Mouse (Mus musculus) thymus, postnatal 25 days (tissue): ENCODE results near the gene Osbpl5.
A peak's percentile ranks its signal among the peaks of the same experiment; 100 is the strongest.
"Not testable (repeated sequence)": the region's sequence is repeated elsewhere in the genome, so short reads cannot be mapped to it uniquely, and the experiment has no call there.

Source experiments
- DNase-seq: peaks from one replicate; pipeline ENCODE4 v3.0.0; 2022

Osbpl5 gene

DNA sequence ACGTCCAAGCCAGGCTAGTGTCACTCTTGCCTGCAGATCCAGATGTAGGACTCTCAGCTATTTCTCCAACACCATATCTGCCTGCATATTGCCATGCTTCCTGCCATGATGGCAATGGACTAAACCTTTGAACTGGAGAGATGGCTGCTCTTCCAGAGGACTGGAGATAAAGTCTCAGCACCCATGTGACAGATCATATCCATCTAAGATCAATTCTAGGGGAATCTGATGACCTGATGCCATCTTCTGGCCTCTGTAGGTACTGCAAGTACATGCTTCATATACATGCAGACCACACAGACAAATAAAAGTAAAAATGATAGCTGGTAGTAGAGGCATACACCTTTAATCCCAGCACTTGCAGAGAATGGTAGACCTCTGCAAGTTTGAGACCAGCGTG, 60.6 kb downstream of the Osbpl5 start:
- peak; percentile 55 for DNase-seq

DNA sequence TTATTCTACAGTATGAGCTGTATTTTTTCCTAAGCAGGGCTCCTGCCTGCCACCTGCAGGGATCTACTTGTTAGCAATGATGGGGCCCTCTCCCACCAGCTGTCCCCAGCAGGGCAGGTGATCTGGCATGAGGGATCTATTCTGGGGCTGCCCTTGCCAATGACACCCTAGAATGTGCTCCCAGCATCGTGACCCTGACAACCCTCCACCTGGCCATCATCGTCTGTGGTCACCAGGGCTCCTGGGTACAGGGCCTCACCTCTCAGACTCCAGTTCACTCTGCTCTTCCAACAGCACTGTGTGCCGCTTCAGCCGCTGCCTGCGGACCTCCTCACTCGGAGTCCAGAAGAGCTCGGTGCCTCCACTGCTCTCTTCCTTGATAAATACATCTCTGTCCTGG, 62.2 kb downstream of the Osbpl5 start:
- no peak for DNase-seq

DNA sequence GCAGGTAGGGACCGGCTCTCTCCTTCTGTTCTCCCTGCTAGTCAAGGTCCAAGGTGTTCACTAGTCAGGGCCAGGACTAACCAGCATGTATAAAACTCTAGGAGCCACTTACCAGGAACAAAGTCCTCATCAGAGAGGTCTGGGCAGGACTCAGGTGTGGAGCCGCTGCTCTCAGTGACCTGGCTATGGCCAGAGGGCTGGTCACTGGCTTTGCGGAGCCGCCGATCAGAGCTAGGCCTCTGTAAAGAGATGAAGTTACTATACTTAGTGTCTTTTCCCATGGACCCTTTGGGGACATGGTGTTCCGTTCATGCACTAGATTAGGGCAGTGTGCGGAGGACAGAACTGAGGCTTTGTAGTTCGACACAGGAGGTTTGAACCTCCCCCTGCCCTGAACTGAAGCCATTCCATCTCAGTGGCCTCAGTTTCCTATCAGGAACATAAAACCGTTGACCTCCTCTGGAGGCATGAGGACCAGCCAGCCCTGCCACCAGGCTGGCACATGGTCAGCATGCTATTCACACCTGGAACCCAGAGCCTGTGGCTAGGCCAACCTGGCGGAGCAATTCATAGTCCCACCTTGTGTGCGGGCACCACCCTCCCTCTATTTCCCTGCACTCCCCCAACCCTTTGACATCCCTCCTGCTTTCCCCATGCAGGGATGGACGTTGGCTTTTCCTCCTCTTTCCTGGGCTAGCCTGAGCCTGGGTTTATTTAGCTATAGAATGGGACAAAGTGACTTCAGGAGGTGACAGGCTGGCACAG, 63.9 kb downstream of the Osbpl5 start:
- DNase-seq: no peak

- no peak for DNase-seq
These were observed 64.9 kb downstream of the Osbpl5 start for GRCm38 (mm10) chr7:143691909-143692308.

- no peak for DNase-seq
These were observed 65.6 kb downstream of the Osbpl5 start for GRCm38 (mm10) chr7:143691181-143691580.

GRCm38 (mm10) chr7:143689946-143690345, 66.8 kb downstream of the Osbpl5 start:
- DNase-seq: no peak

DNA sequence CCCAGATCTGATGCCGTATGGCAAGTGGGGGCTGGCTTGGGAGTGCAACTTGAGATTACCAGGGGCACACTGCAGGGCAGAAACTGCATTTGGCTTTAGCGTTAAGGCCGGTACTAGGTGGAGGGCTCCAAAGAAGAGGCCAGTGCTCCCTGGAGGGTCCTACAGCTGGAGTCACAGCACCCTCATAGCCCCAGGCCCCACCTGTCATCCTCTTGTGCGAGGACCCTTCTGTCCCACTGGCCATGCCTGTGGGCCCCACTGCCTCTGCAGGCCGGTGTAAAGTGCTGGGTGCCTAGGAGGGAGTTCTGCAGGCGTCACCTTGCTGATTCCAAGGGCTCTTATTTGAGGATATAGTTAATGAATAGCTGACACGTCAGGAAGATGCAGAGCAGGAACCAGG, 67.3 kb downstream of the Osbpl5 start:
- no peak for DNase-seq

DNA sequence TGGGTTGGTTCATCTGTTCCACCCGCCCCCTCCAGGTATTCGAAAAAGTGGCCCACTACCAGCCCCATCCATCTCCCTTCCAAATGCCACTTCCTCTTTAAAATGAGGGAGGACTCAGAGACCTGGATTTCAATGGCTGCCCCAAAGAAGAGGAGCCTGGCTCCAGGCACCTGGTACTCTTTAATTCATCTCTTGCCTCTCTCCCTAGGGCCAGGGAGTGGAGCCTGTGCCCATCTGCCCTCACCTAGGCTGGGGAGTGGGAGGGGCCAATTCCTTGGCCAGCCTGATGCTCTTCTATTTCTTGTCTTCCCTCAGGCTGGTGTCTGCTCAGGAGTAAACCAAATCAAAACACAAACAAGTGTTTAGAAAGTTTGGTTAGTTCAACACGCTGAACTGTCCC, 70.1 kb downstream of the Osbpl5 start:
- not testable (repeated sequence) for DNase-seq

- DNase-seq: not testable (repeated sequence)
These were observed 70.6 kb downstream of the Osbpl5 start for GRCm38 (mm10) chr7:143686191-143686590.

- DNase-seq: peak; percentile 56
These were observed 71.3 kb downstream of the Osbpl5 start, which contains the start of gene Tnfrsf23 for GRCm38 (mm10) chr7:143685359-143686067. Gene Tnfrsf23 (minus strand): TSS chr7:143685872.

GRCm38 (mm10) chr7:143684569-143684968, 72.2 kb downstream of the Osbpl5 start:
- not testable (repeated sequence) for DNase-seq

DNA sequence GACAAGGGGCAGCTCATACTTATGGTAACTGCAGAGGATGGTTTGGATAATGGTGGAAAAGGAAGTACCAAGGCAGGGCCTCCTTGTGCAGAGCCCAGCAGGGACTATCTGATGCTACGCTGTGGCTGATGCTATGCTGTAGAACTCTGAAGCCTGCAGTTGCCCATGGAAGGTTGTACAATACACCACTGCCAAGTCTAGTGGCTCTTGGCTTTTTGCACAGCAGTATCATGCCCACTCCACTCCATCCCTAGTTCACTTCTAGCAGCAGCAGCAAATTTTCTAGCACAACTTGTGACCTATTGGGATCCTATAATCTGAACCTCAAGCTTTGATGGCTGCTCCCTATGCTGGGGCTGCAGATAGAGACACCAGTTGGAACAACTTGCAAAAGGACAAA, 75.2 kb downstream of the Osbpl5 start:
- DNase-seq: no peak

GRCm38 (mm10) chr7:143680836-143681235, 75.9 kb downstream of the Osbpl5 start:
- DNase-seq: not testable (repeated sequence)

DNA sequence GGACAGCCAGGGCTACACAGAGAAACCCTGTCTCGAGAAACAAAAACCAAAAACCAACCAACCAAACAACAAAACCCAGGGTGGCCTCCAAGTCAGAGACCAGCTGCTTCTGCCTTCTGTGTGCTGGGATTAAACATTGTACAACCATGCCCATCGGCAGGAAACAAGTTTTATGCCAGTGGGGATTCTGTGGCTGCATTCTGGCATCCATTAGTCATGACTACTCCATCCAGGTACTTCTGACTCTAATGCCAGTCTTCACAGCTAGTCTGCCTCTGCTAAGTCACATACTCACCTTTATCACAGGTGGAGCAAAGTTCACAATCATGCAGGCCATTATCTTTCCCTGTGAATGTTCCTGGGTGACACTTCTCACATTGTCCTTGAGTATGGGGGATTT, 77.1 kb downstream of the Osbpl5 start:
- peak; percentile 0 for DNase-seq

- DNase-seq: no peak
These were observed 90.1 kb downstream of the Osbpl5 start for GRCm38 (mm10) chr7:143666427-143667311.

- DNase-seq: no peak
These were observed 93.3 kb downstream of the Osbpl5 start for GRCm38 (mm10) chr7:143663470-143663869.

GRCm38 (mm10) chr7:143660797-143661196, 96.0 kb downstream of the Osbpl5 start:
- no peak for DNase-seq

DNA sequence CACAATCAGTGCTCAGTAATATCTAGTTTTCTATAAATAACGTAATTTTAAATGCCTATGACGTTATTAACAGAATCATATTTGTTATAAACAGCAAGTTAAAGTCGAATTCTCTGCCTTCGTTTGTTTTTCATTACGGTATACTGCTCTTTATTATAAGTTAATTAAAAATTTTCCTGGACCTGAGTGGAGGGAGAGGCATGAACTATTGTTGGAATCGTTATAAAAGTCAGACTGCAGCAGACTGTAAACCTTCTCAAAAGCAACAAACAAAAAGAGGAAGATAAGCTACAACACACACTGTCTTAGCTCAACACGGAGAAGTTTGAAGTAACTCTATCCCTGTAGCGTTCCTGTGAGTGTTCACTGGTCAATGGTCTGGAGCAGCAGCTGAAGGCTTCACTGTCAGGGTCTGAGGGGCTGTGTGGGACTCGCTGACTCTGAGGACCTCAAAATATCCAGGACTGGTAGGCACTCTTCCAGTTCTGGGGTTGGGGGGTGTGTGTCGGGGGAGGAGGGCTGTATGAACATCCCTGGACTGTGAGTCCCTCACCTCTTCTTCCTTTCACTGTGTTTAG, 106.9 kb downstream of the Osbpl5 start:
- DNase-seq: not testable (repeated sequence)

GRCm38 (mm10) chr7:143649034-143649768, 107.6 kb downstream of the Osbpl5 start, which contains the start of gene Tnfrsf22:
Gene Tnfrsf22 (minus strand): TSS chr7:143649661.
- DNase-seq: peak; percentile 76

DNA sequence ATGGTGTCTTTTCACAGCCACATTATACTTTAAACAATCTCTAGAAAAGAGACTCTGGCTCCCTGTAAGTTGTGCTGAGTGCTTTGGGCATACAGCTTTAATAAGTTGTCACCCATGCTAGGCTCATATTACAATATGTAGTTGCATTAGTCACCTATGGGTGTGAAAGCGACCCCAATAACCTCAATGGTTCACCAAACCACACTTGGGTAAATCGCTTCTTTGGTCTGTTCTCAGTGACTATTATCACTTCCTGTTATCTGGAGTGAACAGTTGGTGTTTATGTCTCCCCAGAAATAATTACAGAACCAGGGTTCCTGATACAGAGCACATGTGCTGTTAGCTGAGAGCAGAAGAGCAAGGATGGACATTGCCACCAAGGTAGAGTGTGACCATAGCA, 112.8 kb downstream of the Osbpl5 start:
- not testable (repeated sequence) for DNase-seq
